Mouse (Mus musculus): ENCODE data around the gene Afdn.
"Not testable (repeated sequence)": the region's sequence is repeated elsewhere in the genome, so short reads cannot be mapped to it uniquely, and the experiment has no call there.

Gene Afdn

GRCm38 (mm10) chr17:13883540-13883939, 123.2 kb downstream of the Afdn start:
- no peak for DNase-seq

GRCm38 (mm10) chr17:13889818-13890434, 129.6 kb downstream of the Afdn start:
- DNase-seq: no peak

GRCm38 (mm10) chr17:13890932-13891331, 130.6 kb downstream of the Afdn start:
- DNase-seq: no peak

- DNase-seq: no peak
Measured at GRCm38 (mm10) chr17:13898838-13899237, 138.5 kb downstream of the Afdn start.

- DNase-seq: no peak
Measured at GRCm38 (mm10) chr17:13899241-13899640, 138.9 kb downstream of the Afdn start.

- DNase-seq: no peak
Measured at GRCm38 (mm10) chr17:13903793-13904192, 143.5 kb downstream of the Afdn start.

GRCm38 (mm10) chr17:13907082-13907481, 146.7 kb downstream of the Afdn start:
- DNase-seq: no peak

GRCm38 (mm10) chr17:13907681-13908080, 147.3 kb downstream of the Afdn start:
- no peak for DNase-seq

GRCm38 (mm10) chr17:13913951-13914350, 153.6 kb downstream of the Afdn start:
- DNase-seq: no peak

GRCm38 (mm10) chr17:13914531-13914930, 154.2 kb downstream of the Afdn start:
- no peak for DNase-seq

- DNase-seq: no peak
Measured at GRCm38 (mm10) chr17:13920771-13921170, 160.4 kb downstream of the Afdn start.

- peak; percentile 53 to 63 for DNase-seq
Measured at GRCm38 (mm10) chr17:13923418-13923817, 163.1 kb downstream of the Afdn start.

GRCm38 (mm10) chr17:13924588-13924987, 164.2 kb downstream of the Afdn start:
- DNase-seq: no peak

GRCm38 (mm10) chr17:13925931-13926330, 165.6 kb downstream of the Afdn start:
- DNase-seq: no peak

GRCm38 (mm10) chr17:13930421-13930820, 170.1 kb downstream of the Afdn start:
- no peak for DNase-seq

GRCm38 (mm10) chr17:13935364-13935763, 175.0 kb downstream of the Afdn start:
- DNase-seq: peak in 1 of 2 experiments; percentile 32

- no peak for DNase-seq
Measured at GRCm38 (mm10) chr17:13937787-13938186, 177.4 kb downstream of the Afdn start.

- DNase-seq: peak; percentile 28 to 54
Measured at GRCm38 (mm10) chr17:13938652-13939051, 178.3 kb downstream of the Afdn start.

GRCm38 (mm10) chr17:13939231-13939630, 178.9 kb downstream of the Afdn start:
- DNase-seq: not testable (repeated sequence)

GRCm38 (mm10) chr17:13940487-13940886, 180.1 kb downstream of the Afdn start:
- no peak for DNase-seq

- DNase-seq: not testable (repeated sequence)
Measured at GRCm38 (mm10) chr17:13948073-13948472, 187.7 kb downstream of the Afdn start, which contains the start of gene Gm7168. Gene Gm7168 (plus strand): TSS chr17:13948373.

- DNase-seq: not testable (repeated sequence)
Measured at GRCm38 (mm10) chr17:13951570-13951969, 191.2 kb downstream of the Afdn start.
